Mouse (Mus musculus) liver (tissue): ENCODE data around the gene Plppr2.

Experiments
- DNase-seq: peaks from one replicate; pipeline ENCODE4 v3.0.0-alpha.2; 2020; ENCODE audit warnings: mixed read lengths

Plppr2 gene

DNA sequence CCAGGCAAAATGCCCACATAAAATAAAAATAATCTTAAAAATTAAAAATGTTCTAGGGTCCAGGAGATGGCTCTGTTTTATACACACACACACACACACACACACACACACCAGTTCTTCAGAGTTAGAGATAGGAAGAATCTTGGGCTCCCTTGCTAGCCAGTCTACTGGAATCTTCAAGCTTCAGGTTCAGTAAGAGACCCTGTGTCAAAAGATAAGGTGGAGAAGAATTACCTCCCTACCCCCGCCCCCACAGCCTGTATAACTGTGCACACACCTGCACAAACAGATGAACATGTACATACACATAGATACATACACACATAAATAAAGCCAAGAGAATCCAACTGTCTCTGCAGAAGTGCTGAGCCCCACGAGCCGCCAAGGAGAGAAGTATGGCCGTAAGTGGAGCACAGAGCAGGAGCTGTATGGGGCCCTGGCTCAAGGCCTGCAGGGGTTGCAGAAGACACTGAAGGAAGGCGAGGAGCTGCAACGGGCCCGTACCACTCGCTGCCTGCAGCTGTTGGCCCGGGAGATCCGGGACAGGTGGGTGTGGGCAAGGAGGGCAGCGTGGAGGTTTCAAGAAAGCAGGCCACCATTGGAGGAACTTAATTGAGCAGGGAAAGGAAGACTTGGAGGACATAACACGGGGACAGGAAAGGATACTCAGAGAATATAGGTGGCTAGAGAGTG, 4.2 kb upstream of the Plppr2 start:
- no peak for DNase-seq

DNA sequence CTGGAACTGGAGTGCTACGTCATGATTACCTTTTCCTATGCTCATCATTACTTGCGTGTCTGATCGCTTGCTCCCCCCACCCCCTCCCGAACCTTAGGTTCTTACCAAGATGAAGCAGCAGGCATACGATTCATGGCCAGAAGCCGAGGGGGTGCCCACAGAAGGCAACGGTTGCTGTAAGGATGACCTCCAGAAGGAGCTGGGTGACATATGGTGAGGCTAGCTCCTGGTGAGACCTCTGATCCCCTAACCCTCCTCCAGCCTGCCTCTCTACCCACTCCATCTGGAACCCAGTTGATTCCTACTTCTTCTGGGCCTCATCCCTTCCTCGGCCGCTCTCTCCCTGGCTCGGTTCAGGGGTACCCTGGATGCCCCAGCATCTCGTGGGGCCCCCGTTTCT, 2.8 kb upstream of the Plppr2 start:
- DNase-seq = no peak

DNA sequence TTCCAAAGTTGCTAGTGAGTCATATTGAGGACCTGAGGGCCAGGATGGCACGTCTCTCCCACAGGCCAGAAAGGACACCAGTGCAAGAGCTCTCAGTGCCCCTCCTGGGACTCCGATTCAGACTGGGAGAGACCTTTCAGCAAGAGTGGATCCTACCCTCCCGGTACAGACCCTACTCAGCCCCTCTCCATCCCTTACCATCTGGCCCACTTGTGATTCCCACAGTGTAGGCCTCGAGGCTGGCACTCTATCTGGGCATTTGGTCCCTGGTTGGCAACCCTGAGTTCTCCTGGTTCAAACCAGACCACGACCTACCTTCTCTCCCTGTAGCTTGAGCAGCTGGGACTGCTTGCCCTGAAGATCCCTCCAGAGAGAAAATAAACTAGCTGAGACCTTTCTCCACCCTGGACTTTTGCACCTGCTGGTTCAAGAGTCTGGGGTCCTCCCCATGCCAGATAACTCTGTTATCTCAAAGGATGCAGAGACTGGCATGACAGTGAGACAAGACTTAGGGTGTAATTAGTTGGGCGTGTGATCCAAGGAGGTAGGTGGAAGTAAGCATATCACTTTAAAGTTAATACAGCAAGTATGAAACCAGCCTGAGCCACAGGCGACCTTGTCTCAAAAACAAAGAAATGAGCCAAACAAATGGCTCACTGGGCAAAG, 1.2 kb upstream of the Plppr2 start:
- DNase-seq = no peak

DNA sequence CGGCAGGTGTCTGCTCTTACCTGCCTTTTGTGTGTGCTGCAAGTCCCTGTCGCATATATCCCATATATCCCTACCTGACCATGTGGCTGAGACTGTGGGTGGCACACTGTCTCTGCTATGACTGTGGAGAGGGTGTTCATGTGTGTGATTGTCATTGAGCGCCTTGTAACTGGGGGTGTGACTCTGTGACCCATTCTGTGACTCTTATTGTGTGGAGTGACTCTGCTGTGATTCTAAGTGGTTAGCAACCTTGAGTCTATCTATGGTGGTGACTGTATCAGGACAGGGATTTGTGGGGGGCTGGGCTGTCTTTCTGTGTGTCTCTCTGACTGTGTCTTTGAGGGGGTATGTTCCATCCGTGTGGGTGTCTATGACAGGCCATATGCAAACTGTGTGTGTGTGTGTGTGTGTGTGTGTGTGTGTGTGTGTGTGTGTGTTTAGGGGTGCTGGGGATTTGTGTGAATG, 910 bp downstream of the Plppr2 start:
- no peak for DNase-seq

DNA sequence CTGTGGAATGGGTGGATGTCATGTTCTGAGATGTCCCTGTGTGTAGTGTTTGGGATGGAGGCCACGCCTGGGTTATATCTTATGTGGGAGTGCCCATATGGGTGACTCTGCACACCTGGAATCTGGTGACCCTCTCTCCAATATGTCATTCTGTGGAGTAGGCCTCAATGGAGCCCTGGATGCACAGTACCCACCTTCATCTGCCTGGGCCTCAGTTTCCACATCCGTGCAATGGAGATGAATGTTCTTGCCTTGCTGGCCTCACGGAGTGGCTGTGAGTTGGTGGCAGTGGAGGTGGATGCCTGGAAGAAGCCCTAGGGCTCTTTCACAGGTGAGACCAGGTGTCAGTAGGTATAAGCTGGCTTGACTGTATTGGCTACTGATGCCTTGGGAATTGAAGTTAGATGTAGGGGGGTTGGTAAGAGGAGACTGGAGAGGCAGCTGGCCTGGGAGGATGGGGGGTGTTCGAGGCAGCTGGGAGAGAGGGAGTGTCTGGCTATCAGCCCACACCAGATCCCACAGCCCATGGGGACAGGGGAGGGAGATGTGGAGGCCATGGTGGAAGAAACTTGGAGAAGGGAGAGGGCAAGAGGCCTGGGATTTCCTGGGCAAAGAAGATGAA, 1.5 kb downstream of the Plppr2 start:
- no peak for DNase-seq

DNA sequence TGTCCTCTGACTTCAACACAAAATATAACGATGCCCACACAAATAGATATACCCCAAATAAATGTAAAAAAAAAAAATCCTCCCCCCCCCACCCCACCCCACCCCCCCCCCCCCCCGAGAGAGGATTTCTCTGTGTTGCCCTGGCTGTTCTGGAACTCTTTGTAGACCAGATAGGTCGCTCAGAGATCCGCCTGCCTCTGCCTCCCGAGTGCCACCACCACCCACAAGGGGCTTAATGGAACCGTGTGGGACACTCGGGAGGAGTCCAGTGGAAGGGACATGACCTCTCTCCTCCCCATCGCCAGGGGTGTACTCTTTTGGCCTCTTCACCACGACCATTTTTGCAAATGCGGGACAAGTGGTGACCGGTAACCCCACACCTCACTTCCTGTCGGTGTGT, 6.2 kb downstream of the Plppr2 start:
- no peak for DNase-seq

DNA sequence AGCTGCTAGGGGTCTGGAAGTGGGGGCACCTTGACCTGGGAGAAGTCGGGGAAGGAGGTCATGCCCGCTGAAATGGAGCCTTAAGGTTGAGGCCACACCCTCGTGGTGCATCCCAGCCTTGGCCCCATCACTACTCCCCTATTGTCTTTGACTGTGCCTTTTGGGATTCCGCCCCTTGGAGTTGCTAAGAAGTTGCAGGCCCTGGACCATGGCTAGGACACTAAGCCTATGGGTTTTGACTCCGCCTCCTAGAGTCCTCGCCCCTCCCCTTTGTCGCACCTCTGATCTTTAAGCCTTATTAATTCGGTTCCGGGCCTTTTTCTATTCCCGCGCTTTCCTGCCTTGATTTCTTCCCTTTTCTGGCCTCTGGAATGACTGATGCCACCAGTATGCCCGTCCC, 6.8 kb downstream of the Plppr2 start:
- DNase-seq = no peak

DNA sequence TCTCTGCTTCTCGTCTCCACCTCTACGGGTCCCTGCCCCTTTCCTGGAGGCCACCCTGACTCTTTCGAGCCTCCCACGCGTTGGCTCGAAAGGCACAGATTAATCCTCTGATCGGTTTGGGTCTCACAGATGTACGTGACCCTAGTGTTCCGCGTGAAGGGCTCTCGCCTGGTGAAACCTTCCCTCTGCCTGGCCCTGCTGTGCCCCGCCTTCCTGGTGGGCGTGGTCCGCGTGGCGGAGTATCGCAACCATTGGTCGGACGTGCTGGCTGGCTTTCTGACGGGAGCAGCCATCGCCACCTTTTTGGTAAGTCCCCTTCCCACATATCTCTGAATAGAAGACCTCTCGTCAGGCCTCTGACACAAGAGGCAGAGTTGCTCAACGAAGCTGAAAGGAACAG, 7.4 kb downstream of the Plppr2 start:
- peak; percentile 61 for DNase-seq

DNA sequence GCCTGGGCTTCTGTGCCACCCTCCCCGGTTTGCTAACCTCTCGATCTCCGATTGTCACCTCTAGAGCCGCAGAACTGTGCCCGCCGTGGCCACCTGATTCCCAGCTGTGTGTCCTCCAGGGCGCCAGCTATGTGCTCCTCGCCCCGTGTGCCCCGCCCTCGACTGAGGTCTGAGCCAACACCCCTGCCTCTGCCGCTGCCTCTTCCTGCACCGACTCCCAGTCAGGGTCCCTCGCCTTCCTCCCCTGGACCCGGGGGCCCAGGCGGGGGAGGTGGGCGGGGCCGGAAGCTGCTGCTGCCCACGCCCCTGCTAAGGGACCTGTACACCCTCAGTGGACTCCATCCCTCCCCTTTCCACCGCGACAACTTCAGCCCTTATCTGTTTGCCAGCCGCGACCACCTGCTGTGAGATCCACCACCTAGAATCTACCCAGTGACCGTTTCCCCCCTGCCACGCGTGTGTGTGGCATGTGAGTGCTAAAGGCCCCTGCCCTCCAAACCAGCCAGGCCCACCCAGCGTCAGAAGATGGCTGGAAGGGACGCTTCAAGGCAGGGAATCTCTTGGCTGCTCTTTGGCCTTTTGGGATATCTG, 10.8 kb downstream of the Plppr2 start:
- DNase-seq = peak; percentile 55

DNA sequence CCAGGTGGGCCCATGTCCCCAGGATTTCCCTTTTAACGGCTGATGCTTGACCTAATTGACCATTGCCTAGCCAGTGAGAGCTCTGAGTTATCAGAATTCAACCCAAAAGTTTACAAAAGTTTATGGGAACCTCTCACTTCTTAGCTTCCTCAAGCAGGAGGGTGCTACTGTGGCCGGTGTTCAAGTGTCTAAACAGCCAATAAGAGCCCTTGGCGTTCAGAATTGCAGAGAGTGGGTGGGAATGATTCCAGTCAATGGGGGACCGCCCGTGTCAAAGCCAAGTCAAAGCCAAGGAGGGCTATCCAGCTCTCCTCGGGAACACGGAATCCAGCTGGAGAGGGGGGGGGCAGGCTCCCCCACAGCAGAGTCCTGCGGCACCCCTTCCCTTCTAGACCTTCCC, 11.3 kb downstream of the Plppr2 start:
- no peak for DNase-seq

DNA sequence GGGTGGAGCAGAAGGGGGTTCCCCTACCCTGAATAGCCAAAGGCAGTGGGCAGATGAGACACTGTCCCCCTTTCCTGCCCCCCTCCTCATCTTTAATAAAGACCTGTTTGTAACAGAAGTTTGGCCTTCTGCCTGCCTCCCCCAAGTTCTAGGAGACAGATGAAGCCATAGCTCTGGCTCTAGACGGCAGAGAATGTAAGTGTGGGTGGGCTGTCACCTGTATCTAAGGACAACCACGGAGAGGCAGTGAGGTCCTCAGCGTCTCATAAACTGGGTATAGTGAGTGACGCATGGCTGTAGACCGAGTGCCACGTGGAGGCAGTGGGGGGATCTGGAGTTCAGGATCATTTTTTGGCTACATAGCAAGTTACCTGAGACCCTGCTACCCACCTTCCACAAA, 12.0 kb downstream of the Plppr2 start:
- DNase-seq = no peak

DNA sequence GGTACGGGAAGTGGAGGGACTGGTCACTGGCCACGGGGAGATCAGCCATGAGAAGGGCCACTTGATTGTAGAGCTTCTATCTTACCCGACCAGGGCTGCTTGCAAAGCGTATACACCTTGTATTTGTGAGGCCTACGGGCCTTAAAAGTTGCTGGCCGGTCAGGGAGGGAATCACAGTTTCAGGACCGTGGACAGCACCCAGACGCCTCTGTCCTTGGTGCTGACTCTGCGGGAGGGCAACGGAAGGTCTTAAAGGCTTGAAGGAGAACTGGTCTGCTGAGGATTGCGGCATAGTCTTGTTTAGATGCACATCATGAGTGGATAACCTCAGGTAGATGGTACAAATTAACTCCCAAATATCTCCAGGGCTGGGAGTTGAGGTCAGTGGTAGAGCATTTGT, 13.5 kb downstream of the Plppr2 start:
- DNase-seq = peak; percentile 72

DNA sequence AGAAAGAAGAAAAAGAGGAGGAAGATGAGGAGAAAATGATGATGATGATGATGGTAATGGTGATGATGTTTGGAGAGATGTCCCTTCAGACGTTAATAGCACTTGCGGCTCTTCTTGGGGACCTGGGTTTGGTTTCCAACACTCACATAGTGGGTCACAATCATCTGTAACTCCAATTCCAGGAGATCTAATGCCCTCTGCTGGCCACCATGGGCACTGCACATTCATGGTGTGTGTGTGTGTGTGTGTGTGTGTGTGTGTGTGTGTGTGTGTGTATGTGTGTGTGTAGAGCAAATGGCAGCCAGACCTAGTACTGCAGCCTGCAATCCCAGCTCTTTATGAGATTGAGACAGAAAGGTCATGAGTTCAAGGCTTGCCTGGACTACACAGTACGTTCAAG, 15.1 kb downstream of the Plppr2 start:
- DNase-seq = peak; percentile 33

DNA sequence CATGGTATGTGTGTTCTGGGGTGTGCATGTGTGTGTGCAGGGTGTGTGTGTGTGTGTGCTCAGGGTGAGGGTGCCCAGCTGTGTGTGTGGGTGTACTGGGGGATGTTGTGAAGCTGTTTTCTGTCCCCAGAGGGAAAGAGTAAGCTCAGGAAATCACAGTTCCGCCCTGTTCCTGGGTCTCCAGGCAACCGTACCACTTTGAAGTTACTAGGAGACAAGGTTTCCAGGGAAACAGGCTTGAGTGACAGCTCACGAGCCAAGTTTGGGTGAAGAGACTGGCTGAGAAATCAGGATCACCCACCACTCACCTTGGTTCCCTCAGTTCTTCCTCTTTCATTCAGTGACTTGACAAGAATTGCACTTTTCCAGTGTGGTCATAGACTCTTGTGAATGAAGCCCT, 16.8 kb downstream of the Plppr2 start:
- no peak for DNase-seq

DNA sequence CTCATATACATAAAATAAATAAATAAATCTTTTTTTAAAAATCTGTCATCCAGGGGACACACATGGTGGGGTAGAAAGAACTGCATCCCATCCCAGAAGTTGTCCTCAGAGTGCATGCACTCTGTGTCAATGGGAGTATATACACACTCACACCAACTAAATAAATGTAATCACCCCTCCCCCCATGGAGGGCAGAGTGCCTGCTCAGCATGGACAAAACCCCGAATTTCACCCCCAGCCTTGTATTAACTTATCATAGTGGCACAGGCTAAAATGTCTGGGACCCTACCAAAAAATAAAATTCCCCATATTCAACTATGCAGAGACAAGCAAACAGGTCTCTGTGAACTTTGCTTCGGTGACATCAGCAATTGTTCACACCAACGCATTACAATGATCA, 17.8 kb downstream of the Plppr2 start:
- no peak for DNase-seq

DNA sequence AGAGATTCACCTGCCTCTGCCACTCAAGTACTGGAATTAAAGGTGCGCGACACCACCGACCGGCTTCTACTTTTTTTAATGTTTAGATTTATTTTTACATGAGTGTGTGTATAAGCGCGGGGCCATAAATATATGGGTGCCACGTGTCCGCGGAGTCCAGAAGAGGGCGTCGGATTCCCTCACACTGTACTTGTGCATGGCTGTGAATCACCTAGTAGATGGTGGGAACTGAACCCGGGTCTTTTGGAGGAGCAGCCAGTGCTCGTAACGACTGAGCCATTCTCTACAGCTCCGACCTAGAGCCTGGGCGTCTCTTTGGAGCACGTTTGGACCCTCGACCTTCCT, 18.4 kb downstream of the Plppr2 start:
- DNase-seq = peak; percentile 74

DNA sequence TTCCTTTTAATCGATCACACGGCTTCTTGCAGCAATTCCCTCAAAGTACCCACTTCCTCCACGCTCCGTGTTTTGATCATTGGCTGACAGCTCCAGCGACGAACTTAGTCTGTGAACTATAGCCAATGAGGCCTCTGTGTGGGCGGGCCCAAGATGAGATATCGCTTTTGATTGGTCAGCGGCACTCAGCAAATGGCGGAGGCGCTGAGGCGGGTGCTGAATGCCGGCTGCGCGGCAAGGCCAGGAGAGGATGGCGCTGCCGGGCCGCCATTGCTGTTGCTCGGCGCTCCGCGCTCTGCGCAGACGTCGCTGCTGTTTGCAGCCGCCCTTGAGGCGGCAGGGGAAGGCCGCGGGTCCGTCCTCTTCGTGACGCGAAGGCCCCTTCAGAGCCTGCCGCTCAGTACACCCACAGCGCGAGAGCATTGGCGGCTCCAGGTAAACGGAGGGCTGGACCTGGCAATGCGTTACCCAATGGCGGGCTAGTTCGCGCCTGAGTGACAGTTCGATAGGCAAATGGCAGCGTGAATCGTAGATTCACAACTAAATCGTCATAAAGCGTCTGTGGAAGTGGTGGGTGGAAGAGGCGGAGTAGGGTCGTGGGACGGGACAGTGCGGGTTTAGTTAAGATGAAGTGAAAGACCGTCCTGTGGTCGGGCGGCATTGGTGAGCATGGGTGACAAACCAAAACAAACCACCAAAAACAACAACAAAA, 18.9 kb downstream of the Plppr2 start, which contains the start of gene Swsap1:
TSS of gene Swsap1 (plus strand) at position 186 of the 712 bp plus-strand sequence.
- peak; percentile 96 for DNase-seq

DNA sequence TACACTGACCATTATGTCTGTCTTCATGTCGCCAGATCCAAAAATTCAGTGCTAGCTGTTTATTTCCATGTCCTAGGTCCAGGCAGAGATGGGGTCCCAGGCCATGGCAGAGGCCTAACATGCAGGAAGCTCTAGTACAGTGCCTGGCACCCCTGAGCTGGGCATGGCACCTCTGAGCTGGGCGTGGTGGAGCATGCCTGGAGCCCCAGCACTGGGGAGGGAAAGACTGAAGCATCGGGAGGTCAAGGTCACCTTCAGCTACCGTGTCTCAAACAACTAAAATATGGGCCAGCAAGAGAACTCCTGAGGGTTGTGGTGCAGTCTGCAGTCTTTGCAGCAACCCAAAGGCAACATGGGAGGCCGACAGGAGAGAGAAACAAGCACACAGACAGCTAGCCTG, 21.5 kb downstream of the Plppr2 start:
- no peak for DNase-seq

DNA sequence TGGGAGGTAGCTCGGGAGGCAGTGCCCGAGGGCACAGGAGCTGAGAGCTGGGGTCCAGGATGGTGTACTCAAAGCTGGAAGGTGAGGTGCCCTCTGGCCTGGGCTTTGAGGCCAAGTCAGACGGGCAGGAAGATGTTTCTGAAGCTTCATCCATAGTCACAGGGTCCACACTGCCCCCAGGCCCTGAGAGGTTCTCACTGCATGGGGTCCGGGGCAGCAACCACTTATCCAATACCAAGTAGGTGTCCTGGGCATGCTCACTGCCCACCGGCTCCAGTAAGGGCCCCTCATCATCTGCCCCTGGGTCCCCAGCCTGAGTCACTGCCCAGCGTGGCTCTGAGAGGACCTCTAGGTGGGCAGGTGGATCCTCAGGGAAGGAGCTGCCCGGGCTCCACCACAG, 22.4 kb downstream of the Plppr2 start:
- DNase-seq = no peak

DNA sequence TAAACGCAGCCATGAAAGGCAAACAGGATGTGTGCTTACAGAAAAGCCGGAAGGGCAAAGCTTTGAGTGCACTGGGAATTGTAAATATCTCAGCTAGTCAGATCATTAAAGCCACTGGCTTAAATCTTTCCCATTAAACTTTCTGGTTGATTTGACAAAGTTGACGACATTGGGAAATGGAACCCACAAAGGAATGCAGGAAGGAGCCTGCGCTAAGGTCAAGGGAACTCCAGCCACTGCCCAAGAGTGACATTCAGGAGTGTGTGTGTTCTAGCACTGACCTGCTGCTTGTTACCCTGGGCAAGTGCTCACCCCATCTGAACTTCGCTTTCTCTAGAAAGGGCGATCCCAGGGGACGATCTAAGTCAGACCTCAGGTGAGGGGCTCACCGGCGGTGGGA, 23.3 kb downstream of the Plppr2 start:
- DNase-seq = no peak

DNA sequence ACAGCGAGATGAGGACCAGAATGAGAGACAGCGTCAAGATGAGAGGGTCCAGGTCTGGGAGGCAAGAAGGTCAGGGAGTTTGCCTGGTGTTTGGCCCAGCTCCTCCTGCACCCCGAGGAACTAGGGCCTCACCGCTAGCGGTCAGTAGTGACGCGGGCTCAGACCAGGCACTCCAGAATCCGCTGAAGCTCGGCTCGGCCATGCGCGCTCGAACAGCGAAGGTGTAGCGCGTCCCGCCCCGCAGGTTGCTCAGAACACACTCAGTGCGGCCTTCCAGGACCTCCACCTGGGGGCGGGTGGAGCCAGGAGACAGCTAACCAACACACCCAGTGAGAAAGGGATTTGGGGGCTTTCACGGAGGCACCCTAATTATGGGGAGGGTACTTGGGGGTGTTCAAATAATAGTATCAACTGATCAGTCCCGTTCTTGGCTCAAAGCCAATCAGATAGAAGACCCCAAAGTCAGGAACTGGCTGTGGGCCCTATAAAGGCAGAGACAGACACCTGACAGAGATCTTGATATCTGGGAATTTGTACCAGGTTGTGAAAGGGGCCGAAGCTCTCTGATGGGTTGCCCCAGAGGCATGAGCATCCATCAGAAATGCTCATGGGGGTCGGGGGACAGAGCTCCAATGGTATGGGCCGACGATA, 23.9 kb downstream of the Plppr2 start:
- DNase-seq = peak; percentile 59

DNA sequence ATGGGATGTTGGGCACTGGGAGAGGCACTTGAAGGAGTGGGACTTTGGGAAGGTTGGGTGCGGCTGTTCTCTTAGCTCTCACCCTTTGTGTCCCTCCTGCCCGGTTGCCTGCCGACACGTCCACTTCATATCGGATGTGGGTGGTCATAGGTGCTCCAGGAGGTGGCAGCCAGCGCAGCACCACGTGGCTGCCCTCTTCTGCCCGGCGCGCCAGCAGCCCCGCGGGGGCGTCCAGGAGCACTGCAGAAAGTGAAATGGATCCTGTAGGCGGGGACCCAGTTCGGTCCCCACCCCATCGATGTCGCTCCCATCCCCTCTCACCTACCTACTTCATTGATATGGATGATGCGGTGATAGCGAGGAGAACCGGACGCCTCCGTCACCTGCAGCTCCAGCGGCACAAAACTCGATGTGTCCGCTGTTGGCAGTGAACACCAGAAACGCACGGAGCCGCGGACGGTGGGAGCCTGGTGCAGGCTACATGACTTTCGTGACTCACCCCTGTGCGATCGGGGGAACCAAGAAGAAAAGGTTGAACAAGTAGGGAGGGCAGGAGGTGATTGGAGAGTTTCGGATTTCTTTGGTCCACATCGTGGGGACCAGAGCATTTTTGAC, 24.6 kb downstream of the Plppr2 start:
- DNase-seq = peak; percentile 72
